Mouse (Mus musculus) neural tube, embryonic 12.5 days (tissue): ENCODE measurements around the gene Trim12a. TPM values are rescaled to one million over a fixed set of nuclear protein-coding genes. Genes with fewer than 3 reads are reported as not detected.
"Not testable (repeated sequence)": the region's sequence is repeated elsewhere in the genome, so short reads cannot be mapped to it uniquely, and the experiment has no call there.

Experiments used
- ATAC-seq: fragments of 200-750 bp; cut with Nextera tagmentation; 2 replicates; pipeline ENCODE4 v1.8.0; 2017; ENCODE audit warnings: low read depth, mild to moderate bottlenecking, moderate TSS enrichment, moderate library complexity; ENCODE audit not compliant: low FRiP score
- H3K27ac ChIP-seq: fragments of 300-500 bp; sonication (generic); 2 replicates; pipeline ENCODE4 v1.5.1; 2016
- H3K27me3 ChIP-seq: fragments of 300-500 bp; sonication (generic); replicated peaks from 2 replicates; pipeline ENCODE4 v1.6.1; 2016; ENCODE audit warnings: mild to moderate bottlenecking
- H3K36me3 ChIP-seq: fragments of 300-500 bp; sonication (generic); 2 replicates; pipeline ENCODE4 v1.6.1; 2016; ENCODE audit warnings: mild to moderate bottlenecking
- H3K4me1 ChIP-seq: fragments of 300-500 bp; sonication (generic); 2 replicates; pipeline ENCODE4 v1.6.1; 2016
- H3K4me2 ChIP-seq: fragments of 300-500 bp; sonication (generic); replicated peaks from 2 replicates; pipeline ENCODE4 v1.6.1; 2016; ENCODE audit warnings: mild to moderate bottlenecking
- H3K4me3 ChIP-seq: fragments of 300-500 bp; sonication (generic); 2 replicates; pipeline ENCODE4 v1.5.1; 2016
- H3K9ac ChIP-seq: fragments of 300-500 bp; sonication (generic); 2 replicates; pipeline ENCODE4 v1.6.1; 2016; ENCODE audit warnings: mild to moderate bottlenecking
- H3K9me3 ChIP-seq: fragments of 300-500 bp; sonication (generic); 2 replicates; pipeline ENCODE4 v1.6.1; 2016; ENCODE audit warnings: mild to moderate bottlenecking
- WGBS: fragments of 180-500 bp; shearing (Covaris S2); methylation state at CpG from one replicate; pipeline ENCODE4 v1.1.7; 2016; 5-methylcytosine and 5-hydroxymethylcytosine counted together
- polyA plus RNA-seq: library from polyadenylated mRNA; unstranded; fragments of >200 nt; fragmentation: Nextera tagmentation; extraction: Ambion mirVana; gene quantifications from 2 replicates; pipeline ENCODE4 v1.2.1, GENCODE M21; 2016

The Trim12a gene
- polyA plus RNA-seq, 1 experiment from 2014 or later = 2.9 TPM

- WGBS = 43% methylated on average over 14 of the region's 14 CpGs
- H3K9me3 ChIP-seq, H3K4me1 ChIP-seq, H3K4me3 ChIP-seq, H3K27me3 ChIP-seq, H3K27ac ChIP-seq, H3K36me3 ChIP-seq, H3K9ac ChIP-seq, H3K4me2 ChIP-seq, ATAC-seq: not testable (repeated sequence)
Measured at GRCm38 (mm10) chr7:104287576-104288443, 27.5 kb downstream of the Trim12a start, which contains the start of gene Trim5. TSS of gene Trim5 (minus strand) at chr7:104288094.

GRCm38 (mm10) chr7:104279361-104279760 lies 35.9 kb downstream of the Trim12a start:
- not testable (repeated sequence) for H3K4me1 ChIP-seq, H3K9me3 ChIP-seq, H3K4me2 ChIP-seq, ATAC-seq, H3K4me3 ChIP-seq, H3K9ac ChIP-seq, H3K36me3 ChIP-seq, H3K27ac ChIP-seq, H3K27me3 ChIP-seq
- WGBS = 78% methylated on average over 3 of the region's 3 CpGs

GRCm38 (mm10) chr7:104265335-104265734 lies 49.9 kb downstream of the Trim12a start:
- ATAC-seq, H3K4me3 ChIP-seq: not testable (repeated sequence)
- WGBS = 79% methylated on average over 5 of the region's 5 CpGs

GRCm38 (mm10) chr7:104260380-104260779 lies 54.9 kb downstream of the Trim12a start:
- H3K4me2 ChIP-seq, H3K4me3 ChIP-seq, H3K27ac ChIP-seq, H3K9ac ChIP-seq, H3K27me3 ChIP-seq, ATAC-seq, H3K4me1 ChIP-seq, H3K9me3 ChIP-seq, H3K36me3 ChIP-seq: not testable (repeated sequence)
- 90% methylated on average over 4 of the region's 4 CpGs for WGBS

More at GRCm38 (mm10) chr7:104265335-104265734, 49.9 kb downstream of the Trim12a start:
- not testable (repeated sequence) for H3K27ac ChIP-seq, H3K27me3 ChIP-seq, H3K9me3 ChIP-seq, H3K36me3 ChIP-seq, H3K4me1 ChIP-seq, H3K9ac ChIP-seq, H3K4me2 ChIP-seq

Other genes with a start within 250 kb of the Trim12a start
- not detected in 2 replicates for gene Olfr644, start 243.6 kb downstream of the Trim12a start, polyA plus RNA-seq
- not detected in 2 replicates for gene Olfr645, start 230.0 kb downstream of the Trim12a start, polyA plus RNA-seq
- not detected in 2 replicates for gene Olfr646, start 210.6 kb downstream of the Trim12a start, polyA plus RNA-seq
- gene Ubqln5, start 185.6 kb downstream of the Trim12a start, polyA plus RNA-seq = not detected in 2 replicates
- not detected in 2 replicates for gene Olfr643, start 178.1 kb downstream of the Trim12a start, polyA plus RNA-seq
- gene Ubqln3, start 172.2 kb downstream of the Trim12a start, polyA plus RNA-seq = not detected in 2 replicates
- not detected in 2 replicates for gene Ubqlnl, start 164.9 kb downstream of the Trim12a start, polyA plus RNA-seq
- not detected in 2 replicates for gene Olfm5, start 150.6 kb downstream of the Trim12a start, polyA plus RNA-seq
- 0.43 and 0.56 TPM in 2 replicates for gene Olfr648, start 132.1 kb downstream of the Trim12a start, polyA plus RNA-seq
- not detected in 2 replicates for gene Olfr649, start 119.5 kb downstream of the Trim12a start, polyA plus RNA-seq
- gene Trim6, start 96.7 kb downstream of the Trim12a start, polyA plus RNA-seq = 1.2 TPM in 2 replicates
- gene Trim34a, start 71.0 kb downstream of the Trim12a start, polyA plus RNA-seq = 0.76 and 1.2 TPM in 2 replicates
- gene Trim5, start 27.4 kb downstream of the Trim12a start, polyA plus RNA-seq = 0.15 and 0.22 TPM in 2 replicates
- gene Trim34b, start 14.0 kb upstream of the Trim12a start, polyA plus RNA-seq = not detected in 2 replicates
- 0.88 and 1.1 TPM in 2 replicates for gene Trim12c, start 37.9 kb upstream of the Trim12a start, polyA plus RNA-seq
- gene Trim30b, start 54.4 kb upstream of the Trim12a start, polyA plus RNA-seq = not detected in 2 replicates
- gene Trim30c, start 85.4 kb upstream of the Trim12a start, polyA plus RNA-seq = not detected in 2 replicates
- gene Trim30a, start 149.7 kb upstream of the Trim12a start, polyA plus RNA-seq = 0.77 and 0.89 TPM in 2 replicates
- 0.06 TPM in 1 of 2 replicates, not detected in the other for gene Trim30d, start 192.4 kb upstream of the Trim12a start, polyA plus RNA-seq
- not detected in 2 replicates for gene Olfr651, start 234.7 kb upstream of the Trim12a start, polyA plus RNA-seq
- gene Olfr652, start 245.4 kb upstream of the Trim12a start, polyA plus RNA-seq = not detected in 2 replicates